Mouse (Mus musculus): ENCODE results near the gene Zfp827. TPM values are rescaled to one million over a fixed set of nuclear protein-coding genes. Genes with fewer than 3 reads are reported as not detected.
A peak's percentile ranks its signal among the peaks of the same experiment; 100 is the strongest.

The Zfp827 gene
- total and polyA plus RNA-seq, 2 experiments from 2014 or later = 6.1 to 23.3 TPM

DNA sequence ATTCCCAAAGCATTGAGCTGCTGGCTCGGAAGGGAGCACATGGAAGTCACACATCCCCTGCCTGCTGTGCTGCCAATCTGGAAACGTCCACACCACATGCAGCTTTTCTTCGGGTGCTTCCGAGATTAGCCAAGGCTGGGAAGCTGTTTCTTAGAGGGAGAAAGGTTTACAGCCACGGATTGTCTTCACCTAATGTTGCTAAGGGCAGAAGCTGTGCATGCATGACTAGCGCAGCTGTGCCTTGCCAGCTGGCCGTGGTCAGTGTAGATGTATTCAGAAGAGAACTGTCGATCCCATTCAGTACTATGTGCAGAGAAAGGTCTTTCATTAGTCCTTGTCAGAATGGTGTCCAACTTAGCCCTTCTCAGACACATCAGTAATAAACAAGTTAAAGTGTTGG, 117.0 kb downstream of the Zfp827 start:
- 55% methylated on average over 8 of the region's 8 CpGs for WGBS
- H3K4me1 ChIP-seq (ENCODE audit: insufficient read depth) = no peaks in the 10 kb centered on the region
- H3K4me3 ChIP-seq (ENCODE audit: low read depth, low read length) = no peak overlapping the region
- no peak overlapping the region for H3K27ac ChIP-seq (ENCODE audit: low read depth, low read length)
- no peaks in the 10 kb centered on the region for H3K27me3 ChIP-seq (ENCODE audit: insufficient read depth, low read length)
- no peak for TF ChIP-seq CTCF (IDR thresholded peaks at IDR 0.05; ENCODE audit: low read depth)
- no peaks in the 10 kb centered on the region for H3K9me3 ChIP-seq (ENCODE audit: low read length)
- no peak for DNase-seq
- no peak overlapping the region for H3K4me2 ChIP-seq (ENCODE audit: low read depth)
- peaks cover 6% of the 10 kb centered on the region; the same call in 1 of the 2 replicates for H3K36me3 ChIP-seq (ENCODE audit: insufficient read depth)
- no peak overlapping the region for H3K9ac ChIP-seq
- ATAC-seq = peak; percentile 38

DNA sequence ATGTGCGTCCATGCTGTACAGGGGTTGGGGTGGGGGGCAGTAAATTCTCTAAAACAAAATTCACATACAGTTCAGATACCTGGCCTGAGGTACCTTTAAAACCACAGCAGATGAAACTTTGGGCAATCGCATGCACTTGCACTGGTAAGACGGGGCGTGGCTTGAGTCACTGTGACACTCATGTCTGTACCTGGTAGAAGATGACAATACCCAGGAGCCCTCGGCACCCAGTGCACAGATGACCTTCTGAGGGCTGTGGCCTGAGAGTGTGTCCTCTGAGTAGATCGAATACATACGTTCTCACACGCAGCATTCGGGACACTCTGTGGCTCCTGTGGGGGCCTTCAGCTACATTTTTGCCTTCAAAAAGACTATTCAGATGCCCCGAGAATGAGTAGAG, 117.4 kb downstream of the Zfp827 start:
- Histone ChIP-seq H3K4me3 (ENCODE audit: low read depth, low read length) (no peak overlapping the region), H3K27ac (ENCODE audit: low read depth, low read length) (no peak overlapping the region), H3K27me3 (ENCODE audit: insufficient read depth, low read length) (no peaks in the 10 kb centered on the region), H3K9ac (no peak overlapping the region), H3K4me2 (ENCODE audit: low read depth) (no peak overlapping the region), H3K9me3 (ENCODE audit: low read length) (no peaks in the 10 kb centered on the region), H3K4me1 (ENCODE audit: insufficient read depth) (no peaks in the 10 kb centered on the region), H3K36me3 (ENCODE audit: insufficient read depth) (peaks cover 6% of the 10 kb centered on the region; the same call in 1 of the 2 replicates)
- ATAC-seq = no peak
- 93% methylated on average over 10 of the region's 10 CpGs for WGBS
- TF ChIP-seq CTCF (IDR thresholded peaks at IDR 0.05; ENCODE audit: low read depth) = no peak
- no peak for DNase-seq

GRCm38 (mm10) chr8:79148799-79149198, 120.6 kb downstream of the Zfp827 start:
- no peaks in the 10 kb centered on the region for H3K27me3 ChIP-seq (ENCODE audit: insufficient read depth, low read length)
- H3K27ac ChIP-seq (ENCODE audit: low read depth, low read length) = no peak overlapping the region
- peaks cover 10% of the 10 kb centered on the region; the same call in 1 of the 2 replicates for H3K36me3 ChIP-seq (ENCODE audit: insufficient read depth)
- WGBS = 90% methylated on average over 10 of the region's 10 CpGs
- no peak overlapping the region for H3K4me2 ChIP-seq (ENCODE audit: low read depth)
- no peak for TF ChIP-seq CTCF (IDR thresholded peaks at IDR 0.05; ENCODE audit: low read depth)
- H3K9me3 ChIP-seq (ENCODE audit: low read length) = no peaks in the 10 kb centered on the region
- DNase-seq (no peak), ATAC-seq (no peak)
- no peak overlapping the region for H3K9ac ChIP-seq
- H3K4me1 ChIP-seq (ENCODE audit: insufficient read depth) = no peaks in the 10 kb centered on the region
- no peak overlapping the region for H3K4me3 ChIP-seq (ENCODE audit: low read depth, low read length)

GRCm38 (mm10) chr8:79149880-79150279, 121.6 kb downstream of the Zfp827 start:
- no peaks in the 10 kb centered on the region for H3K9me3 ChIP-seq (ENCODE audit: low read length)
- 94% methylated on average over 10 of the region's 10 CpGs for WGBS
- no peak overlapping the region for H3K27ac ChIP-seq (ENCODE audit: low read depth, low read length)
- no peak overlapping the region for H3K9ac ChIP-seq
- no peak overlapping the region for H3K4me2 ChIP-seq (ENCODE audit: low read depth)
- H3K4me3 ChIP-seq (ENCODE audit: low read depth, low read length) = no peak overlapping the region
- no peak for TF ChIP-seq CTCF (IDR thresholded peaks at IDR 0.05; ENCODE audit: low read depth)
- no peaks in the 10 kb centered on the region for H3K4me1 ChIP-seq (ENCODE audit: insufficient read depth)
- DNase-seq (no peak), ATAC-seq (no peak)
- H3K36me3 ChIP-seq (ENCODE audit: insufficient read depth) = peaks cover 10% of the 10 kb centered on the region; the same call in 1 of the 2 replicates
- H3K27me3 ChIP-seq (ENCODE audit: insufficient read depth, low read length) = no peaks in the 10 kb centered on the region

DNA sequence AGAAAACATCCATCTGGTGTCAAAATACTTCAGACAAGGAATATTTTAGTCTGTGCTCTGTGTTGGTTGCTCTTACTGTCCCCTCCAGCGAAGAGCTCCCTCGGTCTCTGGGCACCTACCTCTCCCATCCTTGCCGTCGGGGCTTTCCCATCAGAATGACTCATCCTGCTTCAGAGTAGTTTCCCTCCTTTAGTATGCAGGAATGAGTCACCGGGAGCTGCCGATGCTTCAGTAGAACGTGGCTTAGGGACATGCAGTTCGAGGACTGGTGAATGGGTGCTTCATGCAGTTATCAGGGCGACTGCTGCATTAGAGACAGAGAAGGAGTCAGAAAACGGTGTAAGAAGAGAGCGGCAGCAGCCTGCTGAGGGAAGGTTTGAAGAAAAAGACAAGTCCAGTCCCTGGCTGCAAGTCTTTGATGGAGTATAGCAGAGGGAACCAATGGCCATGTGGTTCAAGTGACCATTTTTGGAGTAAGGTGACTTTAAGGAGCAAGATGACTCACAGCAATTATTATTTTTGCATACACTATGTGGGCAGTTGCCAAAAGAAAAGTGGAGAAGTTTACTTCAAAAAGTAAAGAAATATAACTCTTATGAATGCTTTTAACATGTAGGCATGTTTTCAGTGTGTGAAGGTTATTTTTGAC, 122.4 kb downstream of the Zfp827 start:
- no peak overlapping the region for H3K4me3 ChIP-seq (ENCODE audit: low read depth, low read length)
- ATAC-seq = no peak

DNA sequence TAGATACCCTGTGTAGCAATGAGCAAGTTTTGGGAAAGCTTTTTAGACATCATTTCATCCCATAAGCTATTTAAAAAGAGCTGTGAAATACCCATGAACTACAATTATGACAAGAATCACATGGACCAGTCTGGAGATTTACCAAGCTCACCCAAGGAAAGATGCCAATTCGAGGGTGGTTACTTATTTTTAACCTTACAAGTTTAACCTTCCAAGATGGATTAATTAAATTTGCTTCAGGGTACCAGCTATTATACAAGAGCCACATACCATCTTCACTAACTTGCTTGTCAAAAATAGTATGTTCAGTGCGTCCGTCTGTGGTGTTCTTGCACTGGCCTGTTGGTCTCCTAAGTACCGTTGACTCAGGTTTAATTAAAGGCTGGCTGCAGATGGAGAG, 123.4 kb downstream of the Zfp827 start:
- ATAC-seq (peak; percentile 43; the same call in 1 of the 2 replicates), DNase-seq (no peak)
- Histone ChIP-seq H3K9me3 (ENCODE audit: low read length) (no peaks in the 10 kb centered on the region), H3K27me3 (ENCODE audit: insufficient read depth, low read length) (no peaks in the 10 kb centered on the region), H3K36me3 (ENCODE audit: insufficient read depth) (peaks cover 13% of the 10 kb centered on the region; the same call in 1 of the 2 replicates), H3K4me1 (ENCODE audit: insufficient read depth) (no peaks in the 10 kb centered on the region), H3K9ac (no peak overlapping the region), H3K4me3 (ENCODE audit: low read depth, low read length) (no peak overlapping the region), H3K4me2 (ENCODE audit: low read depth) (no peak overlapping the region), H3K27ac (ENCODE audit: low read depth, low read length) (no peak overlapping the region)
- 83% methylated on average over 4 of the region's 4 CpGs for WGBS
- no peak for TF ChIP-seq CTCF (IDR thresholded peaks at IDR 0.05; ENCODE audit: low read depth)

More for the DNA sequence above, 122.4 kb downstream of the Zfp827 start:
- Histone ChIP-seq H3K9me3 (ENCODE audit: low read length) (no peaks in the 10 kb centered on the region), H3K27me3 (ENCODE audit: insufficient read depth, low read length) (no peaks in the 10 kb centered on the region), H3K4me2 (ENCODE audit: low read depth) (no peak overlapping the region), H3K9ac (no peak overlapping the region), H3K27ac (ENCODE audit: low read depth, low read length) (no peak overlapping the region), H3K36me3 (ENCODE audit: insufficient read depth) (peaks cover 10% of the 10 kb centered on the region; the same call in 1 of the 2 replicates), H3K4me1 (ENCODE audit: insufficient read depth) (no peaks in the 10 kb centered on the region)
- no peak for TF ChIP-seq CTCF (IDR thresholded peaks at IDR 0.05; ENCODE audit: low read depth)
- 75% methylated on average over 11 of the region's 11 CpGs for WGBS
- DNase-seq = no peak

GRCm38 (mm10) chr8:79153201-79153600, 125.0 kb downstream of the Zfp827 start:
- Histone ChIP-seq H3K4me1 (ENCODE audit: insufficient read depth) (no peaks in the 10 kb centered on the region), H3K9me3 (ENCODE audit: low read length) (no peaks in the 10 kb centered on the region), H3K9ac (no peak overlapping the region), H3K27me3 (ENCODE audit: insufficient read depth, low read length) (no peaks in the 10 kb centered on the region), H3K4me2 (ENCODE audit: low read depth) (no peak overlapping the region), H3K36me3 (ENCODE audit: insufficient read depth) (0 out of 2 replicates have a peak, but pooled peaks cover 10% of the 10 kb centered on the region), H3K27ac (ENCODE audit: low read depth, low read length) (no peak overlapping the region), H3K4me3 (ENCODE audit: low read depth, low read length) (no peak overlapping the region)
- ATAC-seq (no peak), DNase-seq (no peak)
- WGBS = 97% methylated on average over 1 of the region's 1 CpGs
- TF ChIP-seq CTCF (IDR thresholded peaks at IDR 0.05; ENCODE audit: low read depth) = no peak

All from forebrain, postnatal 0 days (tissue).